Mouse (Mus musculus): Measurements from ENCODE around the gene Pdcd11.

Gene Pdcd11

DNA sequence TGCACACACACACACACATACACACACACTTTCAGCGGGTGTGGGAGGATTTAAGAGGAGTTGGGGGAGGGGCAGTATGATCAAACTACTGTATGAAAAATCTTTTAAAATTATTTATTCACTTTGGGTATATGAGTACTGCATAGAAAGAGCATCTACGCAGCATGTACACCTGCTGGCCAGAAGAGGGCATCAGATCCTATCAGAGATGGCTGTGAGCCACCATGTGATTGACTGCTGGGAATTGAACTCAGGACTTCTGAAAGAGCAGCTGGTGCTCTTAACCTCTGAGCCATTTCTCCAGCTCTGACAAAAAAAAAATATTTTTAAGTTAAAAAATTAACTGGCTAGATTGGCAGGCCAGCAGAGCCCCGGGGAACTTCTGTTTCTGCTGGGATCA, 83.9 kb downstream of the Pdcd11 start:
- peak; percentile 56 for DNase-seq

DNA sequence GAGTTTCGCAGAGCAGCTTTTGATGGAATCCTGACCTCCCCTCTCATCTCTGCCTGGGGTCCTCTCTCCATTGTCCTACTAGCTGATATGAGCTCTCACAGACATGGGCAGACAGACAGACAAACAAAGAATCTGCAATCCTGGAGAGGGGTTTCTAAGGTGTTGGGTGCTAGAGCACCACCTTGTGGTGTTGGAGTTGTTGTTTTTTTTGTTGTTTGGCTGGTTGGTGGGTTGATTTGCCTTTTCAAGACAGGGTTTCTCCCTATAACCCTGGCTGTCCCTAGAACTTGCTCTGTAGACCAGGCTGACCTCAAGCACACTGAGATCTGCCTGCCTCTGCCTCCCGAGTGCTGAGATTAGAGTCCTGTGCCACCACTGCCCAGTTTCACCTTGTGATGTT, 84.9 kb downstream of the Pdcd11 start:
- DNase-seq: no peak

DNA sequence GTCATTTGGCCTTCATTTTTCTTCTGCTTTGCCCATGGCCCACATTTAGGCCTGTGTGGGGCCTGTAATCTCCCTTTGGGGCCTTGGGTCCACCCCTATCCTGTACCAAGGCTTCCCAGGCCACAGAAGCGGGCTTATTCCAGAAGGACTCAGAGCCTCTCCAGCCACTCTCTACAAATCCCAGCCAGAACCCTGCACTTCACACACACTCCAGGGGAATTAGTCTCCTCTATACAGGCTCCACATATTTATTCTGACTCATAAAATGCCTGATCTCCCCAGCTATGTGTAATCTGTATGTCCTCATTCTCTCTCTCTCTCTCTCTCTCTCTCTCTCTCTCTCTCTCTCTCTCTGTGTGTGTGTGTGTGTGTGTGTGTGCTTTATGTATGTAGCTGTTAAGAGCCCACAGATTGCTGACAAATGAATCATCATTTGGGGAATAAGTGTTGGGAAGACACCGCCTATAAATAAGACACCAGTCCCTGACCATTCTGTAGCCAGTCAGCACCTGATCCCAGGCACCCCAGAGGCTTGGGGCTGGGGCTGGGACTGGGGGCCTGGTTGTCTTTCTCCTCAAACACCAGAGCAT, 86.4 kb downstream of the Pdcd11 start:
- DNase-seq: peak; percentile 21

DNA sequence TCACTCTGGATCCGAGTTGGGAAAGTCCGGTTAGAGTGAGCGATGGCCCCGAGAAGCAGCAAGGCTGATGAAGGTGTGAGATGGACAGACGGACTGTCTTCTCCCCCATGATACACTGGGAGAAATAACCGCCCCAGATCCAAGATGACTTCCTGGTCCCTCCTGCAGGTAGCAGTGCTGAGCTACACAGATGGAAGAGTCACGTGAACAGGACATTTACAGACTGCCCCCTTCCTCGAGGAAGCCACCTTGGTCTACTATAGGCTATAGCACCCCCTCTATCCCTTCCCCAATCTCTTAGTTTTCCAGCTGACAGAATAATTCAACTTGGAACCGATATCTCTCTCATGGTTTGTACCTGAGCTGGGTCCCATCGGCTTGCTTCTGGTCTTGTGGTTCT, 87.4 kb downstream of the Pdcd11 start:
- DNase-seq: peak; percentile 73

DNA sequence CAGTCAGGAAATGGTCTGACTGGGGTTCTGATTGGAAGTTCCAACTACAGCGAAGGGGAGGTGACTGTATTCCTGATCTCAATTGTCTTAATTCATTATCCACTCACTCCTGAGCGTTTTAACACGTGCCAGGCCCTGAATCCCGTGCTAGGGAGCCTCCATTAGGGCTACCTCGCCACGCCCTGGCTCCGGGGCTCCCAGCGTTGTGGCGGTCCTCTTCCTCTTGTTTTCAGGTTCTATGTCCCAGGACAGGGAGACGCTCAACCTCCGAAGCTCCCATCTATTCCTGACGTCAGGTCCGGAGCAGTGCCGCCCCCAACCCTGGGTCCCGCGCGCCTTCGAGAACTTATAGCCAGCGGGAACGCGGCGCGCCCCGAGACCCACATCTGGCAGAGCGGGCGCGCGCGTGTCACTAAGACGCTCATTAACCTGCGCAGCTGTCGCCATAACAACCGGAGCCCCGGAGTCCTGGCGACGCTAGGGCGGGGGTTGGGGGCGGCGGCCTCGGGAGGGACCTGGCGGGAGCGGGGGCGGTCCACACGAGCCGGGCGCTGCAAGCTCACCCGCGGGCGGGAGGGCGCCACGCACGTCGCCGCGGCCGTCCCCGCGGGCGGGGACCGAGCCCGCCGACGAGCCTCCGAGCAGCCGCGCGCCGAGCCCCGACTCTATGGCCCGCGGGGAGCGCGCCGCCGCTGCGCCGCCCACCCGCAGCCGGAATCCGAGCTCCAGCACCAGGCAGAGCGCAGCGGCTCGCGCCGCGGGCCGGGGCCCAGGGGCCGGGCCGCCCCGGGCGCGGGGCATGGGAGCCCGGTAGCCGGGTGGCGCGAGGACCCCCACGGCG, 88.1 kb downstream of the Pdcd11 start, which contains the start of gene Neurl1a:
Gene Neurl1a (plus strand): TSS at position 390 of the 841 bp plus-strand sequence.
- peak; percentile 81 for DNase-seq

DNA sequence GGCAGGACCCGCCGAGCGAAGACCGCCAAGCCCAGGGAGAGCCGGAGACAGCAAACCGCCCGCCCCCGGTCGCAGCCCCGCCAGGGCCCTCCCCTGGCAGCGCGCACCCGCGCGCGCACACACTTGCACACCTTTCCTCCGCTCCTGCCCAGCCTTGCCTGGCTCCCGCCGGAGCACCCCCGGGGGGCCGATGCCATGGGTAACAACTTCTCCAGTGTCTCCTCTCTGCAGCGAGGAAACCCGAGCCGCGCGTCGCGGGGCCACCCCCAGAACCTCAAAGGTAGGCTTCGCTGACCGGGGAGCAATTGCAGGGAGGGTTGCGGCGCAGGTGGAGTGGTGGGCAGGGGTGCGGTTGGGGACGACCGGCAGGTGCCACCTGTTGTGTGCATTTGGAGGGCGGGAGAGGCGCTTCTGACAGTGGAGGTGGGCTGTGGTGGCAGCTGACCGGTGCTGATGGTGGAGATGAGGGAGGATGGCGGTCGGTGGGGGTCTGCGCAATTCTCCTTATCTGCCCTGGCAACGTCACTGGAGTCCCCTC, 88.8 kb downstream of the Pdcd11 start:
- peak; percentile 81 for DNase-seq

DNA sequence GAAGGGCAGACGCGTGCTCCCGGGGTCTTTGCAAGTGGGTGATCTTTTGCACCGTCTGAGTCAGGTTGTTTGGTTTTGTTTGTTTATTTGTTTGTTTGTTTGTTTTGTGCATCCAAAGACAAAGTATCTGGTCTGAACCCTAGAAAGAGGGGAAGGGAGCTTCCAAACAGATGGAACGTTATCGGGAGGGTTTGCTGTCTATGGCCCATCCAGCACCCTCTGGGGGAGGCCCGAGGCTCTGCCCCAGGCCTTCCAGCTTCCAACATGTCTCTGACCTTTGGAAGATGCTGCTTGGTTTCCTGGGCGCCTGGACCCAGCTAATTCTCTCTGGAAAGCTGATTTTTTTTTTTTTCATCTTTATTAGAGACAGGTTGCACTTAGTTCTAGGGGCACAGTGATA, 89.4 kb downstream of the Pdcd11 start:
- peak; percentile 38 for DNase-seq

Measured in cerebellum, adult 11-12 months (tissue).